Mouse (Mus musculus) C2C12 (cell line): ENCODE results near the gene Fktn.

Source experiments
- CEBPB ChIP-seq: IDR thresholded peaks from one replicate; pipeline ENCODE4 v1.6.1; 2011; ENCODE audit warnings: low read depth, mild to moderate bottlenecking, control low read depth, moderate library complexity
- CTCF ChIP-seq: IDR thresholded peaks from one replicate; pipeline ENCODE4 v1.5.1; 2011; ENCODE audit not compliant: control insufficient read depth, insufficient read depth, insufficient read length
- FOSL1 ChIP-seq: IDR thresholded peaks from one replicate; pipeline ENCODE4 v1.8.0; 2011; ENCODE audit warnings: mild to moderate bottlenecking, low read length; ENCODE audit not compliant: poor library complexity, insufficient read depth, severe bottlenecking
- MAX ChIP-seq: IDR thresholded peaks from one replicate; pipeline ENCODE4 v1.6.1; 2011; ENCODE audit warnings: mild to moderate bottlenecking, control low read depth
- MYOD1 ChIP-seq: IDR thresholded peaks from one replicate; pipeline ENCODE4 v1.6.1; 2011; ENCODE audit warnings: low read depth; ENCODE audit not compliant: control insufficient read depth, insufficient read length
- MYOG ChIP-seq: IDR thresholded peaks from one replicate; pipeline ENCODE4 v1.6.1; 2011; ENCODE audit not compliant: control insufficient read depth, insufficient read length; ENCODE audit errors: extremely low read depth
- USF1 ChIP-seq: IDR thresholded peaks from one replicate; pipeline ENCODE4 v1.6.1; 2011; ENCODE audit warnings: low read depth, mild to moderate bottlenecking, control low read depth, moderate library complexity

DNA sequence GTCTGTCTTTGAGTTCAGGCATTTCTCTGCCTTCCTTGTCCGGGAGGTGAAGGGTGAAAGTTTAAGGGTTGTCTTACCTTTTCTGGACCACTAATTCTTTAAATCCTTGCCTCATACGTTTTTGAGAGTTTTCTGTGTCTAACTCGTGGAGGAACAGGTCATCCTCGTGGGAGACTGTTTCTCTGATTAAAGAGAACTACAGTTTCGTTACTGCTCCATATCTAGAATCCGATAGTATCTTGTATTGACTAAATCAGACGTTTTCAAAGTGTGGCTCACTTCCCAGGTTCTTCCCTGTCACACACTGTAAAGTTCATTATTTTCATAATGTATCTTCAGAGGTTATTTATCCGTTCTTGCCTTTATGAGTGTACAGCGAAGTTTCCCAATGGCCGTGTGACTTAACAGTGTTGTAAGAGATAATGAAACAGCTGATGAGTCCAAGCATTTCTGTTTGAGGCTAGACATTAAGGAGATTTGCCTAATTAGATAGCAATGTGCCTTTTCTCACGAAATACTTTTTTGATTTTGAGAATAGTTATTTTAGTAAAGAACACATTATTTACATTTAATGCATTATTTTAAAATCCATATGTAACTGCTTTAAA lies 112.9 kb downstream of the Fktn start:
- TF ChIP-seq CTCF = no peak
- no peak for TF ChIP-seq MYOG
- TF ChIP-seq MAX = no peak
- no peak for TF ChIP-seq USF1
- TF ChIP-seq MYOD1 = no peak
- no peak for TF ChIP-seq CEBPB
- TF ChIP-seq FOSL1 = no peak
